Mouse (Mus musculus): ENCODE data around the gene Adamts18.

Gene Adamts18

DNA sequence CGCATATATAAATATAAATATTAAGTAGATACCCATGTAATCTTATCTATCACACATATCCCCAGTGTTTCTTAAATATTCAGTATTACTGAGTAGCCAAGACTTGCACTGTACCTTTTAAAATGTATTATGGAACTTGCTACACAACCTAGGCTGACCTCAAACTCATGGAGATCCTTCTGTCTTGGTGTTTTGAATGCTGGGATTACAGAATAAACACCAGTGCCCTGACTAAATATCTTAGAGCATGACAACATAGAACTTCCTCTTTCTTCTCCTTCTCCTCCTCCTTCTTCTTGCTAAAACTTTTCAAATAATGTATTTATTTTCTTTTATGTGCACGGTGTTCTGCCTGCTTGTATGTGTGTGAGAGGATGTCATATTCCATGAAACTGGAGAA, 95.4 kb downstream of the Adamts18 start:
- no peak for DNase-seq

- no peak for DNase-seq
Observed at GRCm38 (mm10) chr8:113752349-113752748, 96.2 kb downstream of the Adamts18 start.

GRCm38 (mm10) chr8:113735496-113736060, 113.0 kb downstream of the Adamts18 start:
- DNase-seq = no peak

GRCm38 (mm10) chr8:113725331-113725730, 123.2 kb downstream of the Adamts18 start:
- DNase-seq = no peak

DNA sequence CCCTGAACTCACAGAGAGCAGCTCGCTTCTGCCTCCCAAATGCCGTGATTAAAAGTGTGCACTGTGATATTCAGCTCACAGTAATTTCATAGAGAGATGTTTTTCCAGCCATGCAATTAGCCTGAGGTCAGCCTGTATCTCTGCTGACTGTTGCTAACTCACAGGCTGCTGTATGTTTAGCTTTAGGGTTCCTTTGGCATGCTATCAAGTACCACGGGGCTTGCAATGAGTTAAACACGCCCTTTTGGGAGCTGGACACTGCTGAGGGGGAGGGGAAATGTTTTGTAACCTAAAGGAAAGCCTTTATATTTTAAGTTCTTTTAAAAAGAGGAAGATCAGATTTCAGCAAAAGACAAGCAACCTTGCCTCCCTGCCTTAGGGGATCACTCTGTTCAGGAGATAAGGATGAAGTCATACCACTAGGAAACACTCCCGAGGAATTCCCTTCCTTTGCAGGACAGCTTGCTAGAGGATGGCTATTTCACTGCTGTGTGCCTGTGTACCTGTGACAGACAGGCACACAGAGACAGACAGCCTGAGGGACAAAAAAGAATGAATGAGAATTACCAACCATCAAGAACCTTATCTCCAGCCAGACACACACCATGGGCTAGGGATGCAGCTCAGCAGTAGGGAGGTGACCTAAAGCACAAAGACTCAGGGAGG, 124.5 kb downstream of the Adamts18 start:
- DNase-seq = no peak

DNA sequence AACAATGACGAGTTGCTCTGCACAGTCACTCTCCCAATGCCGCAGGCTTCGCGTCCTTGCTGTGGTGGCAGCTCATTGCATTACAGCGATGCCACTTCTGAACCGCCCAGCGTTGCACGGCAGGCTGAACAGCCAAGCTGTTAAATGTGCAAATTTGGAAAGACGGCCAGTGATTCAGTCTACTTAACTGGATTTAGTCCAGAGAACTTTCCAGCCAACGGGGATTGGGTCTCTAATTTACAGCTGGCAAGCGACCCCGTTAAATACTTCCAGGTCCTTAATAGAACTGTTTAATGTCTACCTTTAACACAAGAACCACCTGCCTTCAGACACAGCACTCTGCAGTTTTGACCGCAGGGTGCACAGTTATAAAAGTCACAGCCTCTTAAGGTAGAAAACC, 127.1 kb downstream of the Adamts18 start:
- no peak for DNase-seq

GRCm38 (mm10) chr8:113704968-113705367, 143.6 kb downstream of the Adamts18 start:
- DNase-seq = no peak

- DNase-seq = peak; percentile 21
Observed at GRCm38 (mm10) chr8:113691622-113692343, 156.8 kb downstream of the Adamts18 start.

- no peak for DNase-seq
Observed at GRCm38 (mm10) chr8:113688543-113688915, 160.0 kb downstream of the Adamts18 start.

GRCm38 (mm10) chr8:113687889-113688542, 160.5 kb downstream of the Adamts18 start:
- peak; percentile 22 for DNase-seq

DNA sequence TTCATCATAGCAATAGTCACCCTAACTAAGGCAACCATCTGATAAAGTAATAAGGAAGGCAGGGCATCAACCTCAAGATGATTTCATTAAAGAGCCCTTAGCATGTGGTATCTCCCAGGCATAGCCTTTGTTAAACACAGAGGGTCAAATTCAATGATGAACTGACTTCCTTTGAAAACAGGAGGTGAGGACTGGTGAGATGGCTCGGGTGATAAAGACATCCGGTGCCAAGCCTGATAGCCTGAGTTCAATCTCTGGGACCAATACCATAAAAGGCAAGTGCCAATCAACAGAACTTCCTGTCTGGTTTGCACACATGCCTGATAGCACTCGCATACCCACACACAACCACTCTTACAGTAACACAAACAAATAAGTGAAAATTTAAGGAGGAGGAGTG, 169.2 kb downstream of the Adamts18 start:
- no peak for DNase-seq

DNA sequence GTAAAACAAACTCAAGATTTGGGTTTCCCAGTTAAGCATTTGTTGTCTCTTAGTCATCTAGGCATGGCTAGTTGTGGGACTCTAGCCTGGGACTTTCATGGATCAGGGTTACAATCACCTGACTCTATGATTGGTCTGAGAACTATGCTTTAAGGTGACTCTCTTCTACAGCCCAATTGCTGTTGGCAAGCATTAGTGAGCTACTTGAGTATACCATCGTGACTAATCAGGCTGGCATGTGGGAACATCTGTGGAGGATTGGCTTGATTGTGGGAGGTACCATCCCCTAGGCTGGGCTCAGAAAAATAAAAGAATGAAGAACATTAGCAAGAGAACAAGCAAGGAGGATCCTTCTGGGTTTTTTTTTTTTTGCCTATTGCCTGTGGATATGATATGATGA, 171.7 kb downstream of the Adamts18 start:
- DNase-seq = no peak

DNA sequence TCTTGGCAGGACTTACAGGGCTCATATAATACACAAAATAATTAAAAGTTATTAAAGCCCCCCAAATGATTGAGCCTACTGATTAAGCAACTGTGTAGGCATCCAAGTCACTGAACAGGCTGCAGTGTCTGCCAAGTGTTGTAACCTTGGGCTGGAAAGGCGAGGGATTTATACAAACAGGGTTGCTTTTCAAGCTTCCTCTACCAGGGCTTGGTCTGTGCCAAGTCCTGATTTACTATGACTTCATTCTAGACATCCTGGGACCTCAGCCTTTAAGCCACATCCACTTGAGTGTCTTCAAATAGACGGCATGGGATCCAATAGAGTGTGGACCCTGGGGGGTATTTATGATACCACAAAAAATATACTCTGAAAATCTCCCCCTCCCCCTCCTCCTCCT, 173.3 kb downstream of the Adamts18 start:
- DNase-seq = no peak

DNA sequence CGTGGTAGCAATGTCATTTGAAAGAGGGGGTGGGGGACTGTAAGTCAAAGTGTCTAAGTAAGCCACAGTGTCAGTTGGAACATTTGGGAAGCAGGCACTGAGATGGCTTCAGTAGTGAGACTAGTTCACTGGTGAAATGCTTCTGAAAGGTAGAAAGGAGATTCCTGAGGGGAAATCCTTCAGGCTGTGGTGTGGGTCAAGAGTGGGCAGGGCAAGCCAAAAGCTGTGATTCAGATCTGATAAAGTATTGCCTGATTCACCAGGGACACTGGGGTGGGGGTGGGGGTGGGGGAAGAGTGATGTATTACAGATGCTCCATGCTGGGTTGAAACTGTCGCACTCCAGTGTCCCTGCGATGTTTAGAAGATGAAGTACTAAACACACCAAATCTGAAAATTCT, 173.9 kb downstream of the Adamts18 start:
- no peak for DNase-seq

DNA sequence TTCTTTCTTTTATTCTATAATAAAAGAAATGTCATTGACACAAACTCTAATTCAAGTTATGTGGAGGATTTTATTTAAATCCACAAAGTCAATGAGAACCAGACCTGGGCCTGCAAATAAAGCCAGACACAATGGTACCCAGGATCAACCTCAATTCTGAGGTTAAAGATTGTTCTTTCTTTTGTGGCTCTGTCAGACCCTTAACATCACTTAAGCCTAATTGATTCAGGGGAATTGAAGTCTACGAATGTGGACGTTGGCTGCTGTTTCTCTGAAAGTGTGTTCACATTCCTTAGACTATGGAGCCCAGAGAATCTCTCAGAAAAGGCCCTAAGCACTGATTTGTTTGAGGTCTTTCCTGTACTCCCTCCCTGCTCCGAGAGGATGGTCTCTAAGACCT, 175.2 kb downstream of the Adamts18 start:
- DNase-seq = no peak

- DNase-seq = peak; percentile 25
Observed at GRCm38 (mm10) chr8:113672599-113673255, 175.8 kb downstream of the Adamts18 start.

DNA sequence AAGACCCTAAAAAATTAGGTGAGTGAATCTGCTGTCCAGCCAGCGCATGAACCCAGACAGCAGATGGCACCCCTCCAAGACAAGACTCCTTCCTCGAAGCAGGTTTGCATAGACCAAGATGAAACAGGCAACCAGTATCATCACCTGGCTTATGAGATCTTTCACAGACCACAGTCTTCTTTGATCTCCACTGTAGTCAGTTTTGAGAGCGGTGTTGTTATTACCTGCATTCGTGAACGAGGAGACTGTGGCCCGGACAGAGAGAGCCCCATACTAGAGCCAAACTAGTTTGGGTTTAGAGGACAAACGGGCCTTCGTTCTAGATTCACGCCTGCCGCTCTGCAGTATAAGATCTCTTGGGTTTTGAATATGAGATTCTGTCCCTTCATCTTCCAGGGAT, 178.6 kb downstream of the Adamts18 start:
- no peak for DNase-seq

- DNase-seq = no peak
Observed at GRCm38 (mm10) chr8:113666714-113667432, 181.7 kb downstream of the Adamts18 start.

DNA sequence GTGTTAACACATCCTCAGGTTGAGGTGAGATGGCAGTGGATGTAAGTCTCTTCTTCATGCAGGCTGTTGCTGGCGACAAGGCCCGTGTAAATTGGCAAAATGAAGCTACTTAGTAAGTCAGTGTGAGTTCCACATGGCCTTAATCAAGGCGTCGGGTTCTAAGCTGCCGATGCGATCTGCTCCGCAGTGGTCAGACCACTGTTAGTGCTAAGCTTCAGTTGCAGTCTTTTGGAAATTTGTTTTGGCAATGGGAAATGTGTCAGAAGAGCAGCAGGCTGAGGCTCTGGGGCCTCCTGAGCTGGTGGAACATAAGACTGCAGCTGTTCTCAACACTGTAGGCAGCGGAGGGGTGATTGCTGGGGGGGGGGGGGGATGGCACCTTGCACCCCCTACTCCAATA, 182.6 kb downstream of the Adamts18 start:
- DNase-seq = no peak

DNA sequence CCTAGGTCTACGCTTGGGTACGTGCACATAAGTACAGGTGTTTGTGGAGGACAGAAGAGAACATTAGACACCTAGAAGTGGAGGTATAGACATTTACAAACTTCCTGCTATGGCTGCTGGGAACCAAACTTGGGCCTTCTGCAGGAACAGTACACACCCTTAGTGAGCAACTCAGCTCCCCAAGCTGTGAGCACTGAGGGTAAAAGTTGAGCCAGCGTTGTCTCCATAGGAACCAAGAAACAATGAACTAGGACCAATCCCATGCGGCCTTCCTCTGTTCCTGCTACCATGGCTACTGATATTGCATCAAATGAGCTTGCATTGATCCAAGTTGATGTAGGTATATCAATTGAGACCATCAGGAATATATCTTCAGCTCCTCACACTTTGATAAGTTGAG, 183.5 kb downstream of the Adamts18 start:
- no peak for DNase-seq

DNA sequence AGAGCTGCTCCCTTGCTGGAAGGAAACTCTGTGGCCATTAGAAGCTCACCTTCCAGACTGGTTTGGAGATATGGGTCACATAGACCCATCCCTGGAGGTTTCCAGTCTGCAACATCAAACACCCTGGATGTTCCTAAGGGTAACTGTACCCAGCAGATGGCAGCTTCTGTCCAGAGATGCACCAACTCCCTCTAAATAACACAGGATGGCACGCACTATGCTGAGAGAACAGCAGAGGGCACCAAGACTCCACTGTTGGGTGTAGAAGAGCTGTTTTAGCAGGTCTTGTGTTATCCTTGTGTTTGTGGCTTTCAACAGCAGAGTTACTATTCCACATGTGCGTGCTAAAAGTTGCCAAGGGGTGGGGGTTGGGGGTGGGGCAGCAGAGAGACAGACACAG, 184.0 kb downstream of the Adamts18 start:
- DNase-seq = peak; percentile 74

DNA sequence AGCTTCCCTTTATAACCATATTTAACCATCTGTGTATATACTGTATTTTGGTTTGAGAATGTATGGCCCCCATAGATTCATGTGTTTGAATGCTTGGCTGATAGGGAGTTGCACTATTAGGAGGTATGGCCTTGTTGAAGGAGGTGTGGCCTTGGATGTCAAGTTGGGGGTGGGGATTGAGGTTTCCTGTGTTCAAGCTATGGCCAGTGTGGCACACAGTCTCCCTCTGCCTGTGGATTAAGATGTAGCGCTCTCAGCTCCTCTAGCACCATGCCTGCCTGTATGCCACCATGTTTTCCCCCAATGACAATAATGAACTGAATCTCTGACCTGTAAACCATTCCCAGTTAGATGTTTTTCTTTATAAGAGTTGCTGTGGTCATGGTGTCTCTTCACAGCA, 188.4 kb downstream of the Adamts18 start:
- DNase-seq = no peak
